Mouse (Mus musculus) erythroblast, adult 5-6 weeks (primary cell): ENCODE measurements at regions not wholly inside any gene's neighbourhood (a gene's known extent, or its start where the extent isn't known, plus 50 kb on each side); places are given as distances from the start of the nearest gene placed in this dataset.

Source experiments
- ATAC-seq: replicated peaks from 2 replicates; pipeline ENCODE4 v1.8.0; 2016; ENCODE audit warnings: moderate number of reproducible peaks, mild to moderate bottlenecking, moderate TSS enrichment, inconsistent platforms; ENCODE audit not compliant: poor library complexity, low FRiP score, severe bottlenecking

DNA sequence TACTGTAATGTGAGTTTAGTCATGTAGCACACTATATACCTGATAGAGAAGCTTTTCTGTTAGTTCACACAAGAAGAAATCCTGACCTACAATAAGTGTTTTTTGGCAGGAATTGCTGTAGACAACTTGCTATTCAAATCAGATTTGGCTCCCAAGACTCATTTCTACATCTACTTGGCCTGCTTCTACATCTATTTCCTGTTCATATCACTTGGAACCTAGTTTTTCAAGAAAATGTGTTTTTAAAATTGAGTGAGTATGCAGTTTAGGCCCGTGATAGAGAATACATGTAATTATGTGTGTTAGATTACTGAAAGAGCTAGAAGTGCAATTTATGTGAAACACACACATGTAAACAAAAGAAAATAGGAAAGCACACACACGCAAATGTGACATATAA is 176.4 kb upstream of the Paip1 start:
- no peak for ATAC-seq

DNA sequence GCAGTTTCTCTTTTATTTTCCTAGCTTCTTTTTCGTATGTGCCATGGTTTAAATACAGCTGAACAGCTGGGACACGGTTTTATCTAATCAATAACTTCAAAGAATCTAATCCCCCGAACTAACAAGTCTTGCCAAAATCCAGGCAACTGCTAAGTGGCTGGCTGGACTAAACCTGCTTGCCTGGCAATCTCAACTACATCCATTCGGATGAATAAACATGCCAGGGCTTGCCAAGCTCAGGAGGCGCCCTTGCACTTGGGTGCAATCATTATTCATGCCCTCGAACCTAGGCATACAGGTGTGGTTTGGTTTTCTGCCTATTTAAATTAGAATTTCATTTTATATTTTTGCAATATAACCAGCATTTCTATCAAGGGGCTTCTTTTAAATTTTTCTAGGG is 172.1 kb upstream of the Paip1 start:
- ATAC-seq: no peak

DNA sequence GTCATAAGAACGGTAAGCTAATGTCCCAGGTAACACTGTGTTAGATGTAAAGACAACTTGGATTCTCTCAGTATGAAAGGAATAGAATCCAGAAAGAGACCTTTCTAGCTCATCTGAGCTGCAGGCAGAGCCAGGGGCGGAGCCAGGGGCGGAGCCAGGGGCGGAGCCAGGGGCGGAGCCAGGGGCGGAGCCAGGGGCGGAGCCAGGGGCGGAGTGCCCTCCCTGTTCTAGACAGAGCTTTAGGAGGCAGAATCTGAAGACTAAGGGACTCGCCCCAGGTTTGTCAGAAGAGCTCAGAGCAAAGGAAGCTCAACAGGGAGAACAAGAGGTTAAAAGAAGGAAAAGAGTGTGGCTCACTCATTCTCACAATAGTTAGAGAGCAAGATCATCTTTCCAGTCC is 169.9 kb upstream of the Paip1 start:
- peak; percentile 77 for ATAC-seq

DNA sequence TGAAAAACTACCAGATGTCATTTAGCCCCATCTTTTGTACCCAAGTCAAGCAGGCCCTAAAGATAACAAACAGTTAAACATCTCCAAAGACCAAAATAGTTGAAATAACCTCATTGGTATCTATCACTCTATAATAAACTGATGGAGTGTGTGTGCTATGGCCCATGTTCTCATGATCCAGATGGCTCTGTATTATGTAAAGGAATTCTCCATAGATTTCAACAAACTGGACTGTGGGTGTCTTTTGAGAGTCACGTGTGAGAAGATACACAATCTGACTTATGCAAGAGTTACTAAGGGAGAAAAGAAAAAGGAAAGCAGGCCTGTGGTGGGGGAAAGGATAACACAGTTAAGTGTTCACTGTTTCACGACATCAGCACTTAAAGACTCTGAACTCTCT is 164.8 kb upstream of the Paip1 start:
- ATAC-seq: no peak

DNA sequence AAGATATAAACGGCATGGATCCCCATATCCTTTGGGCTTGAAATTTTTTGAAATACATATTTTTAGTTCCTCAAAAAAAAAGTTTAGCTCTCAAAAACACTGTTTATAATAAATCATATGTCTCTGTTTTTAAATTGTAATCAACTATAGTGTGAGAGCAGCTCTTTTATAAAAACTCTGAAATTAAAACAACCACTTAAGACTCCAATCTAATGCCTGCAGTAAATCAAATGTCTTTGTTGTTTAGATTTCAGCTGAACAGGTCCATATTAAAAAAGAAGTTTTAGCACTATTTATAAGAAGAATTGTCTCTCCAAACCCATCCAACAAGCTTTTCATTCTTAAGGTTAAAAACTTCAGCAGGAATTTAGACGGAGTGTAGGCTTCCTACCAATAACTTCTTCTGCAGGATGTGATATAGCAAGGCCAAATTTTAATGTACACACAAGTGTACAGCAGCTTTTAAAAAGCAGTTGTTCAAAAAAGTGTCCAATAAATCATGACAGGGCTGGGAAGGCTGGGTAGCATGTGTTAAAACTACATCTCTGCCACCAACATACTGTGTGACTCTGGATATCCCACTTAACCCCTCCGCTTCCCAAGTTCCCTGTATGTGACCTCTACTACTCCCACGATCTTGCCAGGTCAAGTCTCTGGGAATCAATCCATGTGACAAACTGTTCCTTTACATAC is 160.6 kb upstream of the Paip1 start:
- no peak for ATAC-seq

DNA sequence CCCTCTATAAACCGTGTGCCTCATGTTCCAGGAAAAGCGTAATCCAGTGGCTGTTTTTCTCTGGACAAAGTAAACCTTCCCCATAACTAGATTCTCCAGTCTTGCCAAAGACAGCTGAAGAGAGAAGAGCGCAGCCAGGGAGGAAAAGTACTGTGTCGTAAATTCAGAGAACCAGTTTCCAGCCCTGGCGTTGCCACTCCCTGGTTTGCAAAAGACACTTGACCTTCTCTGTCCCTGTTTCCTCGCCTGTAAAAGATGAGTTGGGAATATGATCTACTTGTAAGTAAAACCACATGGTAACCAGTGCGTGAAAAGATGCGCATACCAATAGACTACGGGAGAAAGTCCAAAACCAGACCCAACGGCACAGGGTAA is 160.1 kb upstream of the Paip1 start:
- ATAC-seq: no peak

DNA sequence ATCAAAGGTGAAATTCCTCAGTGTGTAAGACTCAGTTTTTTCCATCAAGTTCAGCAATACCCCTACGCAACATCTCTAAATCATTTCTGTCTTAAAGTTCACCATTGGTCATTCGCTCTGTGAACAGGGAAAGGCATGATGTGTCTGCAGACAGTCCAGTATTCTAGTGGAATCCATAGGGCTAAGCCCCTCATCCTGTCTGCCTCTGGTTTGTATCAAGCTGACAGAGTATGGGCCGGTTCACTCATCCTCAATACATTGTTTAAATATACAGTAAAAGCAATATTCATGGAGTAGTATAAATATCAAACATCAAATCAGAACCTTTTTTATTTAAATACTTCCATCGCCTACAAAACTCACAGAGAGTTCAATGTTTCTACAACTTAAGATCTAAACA is 152.9 kb upstream of the Paip1 start:
- no peak for ATAC-seq

DNA sequence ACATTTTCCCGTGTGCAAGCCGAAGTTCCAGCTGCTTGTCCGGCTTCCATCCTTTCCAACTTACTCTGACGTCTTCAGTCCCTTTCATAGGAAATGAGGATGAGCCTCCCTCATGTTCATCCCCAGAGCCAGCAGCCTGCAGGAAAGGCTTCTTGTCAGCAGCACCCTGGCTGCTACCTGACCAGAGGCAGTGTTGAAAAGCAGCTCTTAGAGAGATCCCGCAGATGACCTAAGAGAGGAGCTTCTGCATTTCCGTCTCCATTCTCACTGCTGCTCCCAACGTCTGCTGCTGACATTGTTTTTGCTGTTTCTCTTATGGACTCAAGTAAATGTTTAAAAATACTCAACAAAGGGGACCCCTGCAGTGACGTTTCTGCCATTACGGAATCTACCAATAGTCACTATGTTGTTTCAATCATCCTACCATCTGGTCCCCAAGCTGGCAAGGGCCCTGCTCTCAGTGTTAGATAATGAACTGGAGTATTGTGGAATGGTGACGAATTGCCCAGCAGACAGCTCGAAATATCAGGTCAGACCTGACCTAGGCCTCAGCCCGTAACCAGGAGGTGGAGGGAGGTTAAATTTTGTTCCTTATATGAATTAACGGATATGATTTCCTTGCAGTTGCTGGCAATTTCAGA is 151.0 kb upstream of the Paip1 start:
- ATAC-seq: no peak

DNA sequence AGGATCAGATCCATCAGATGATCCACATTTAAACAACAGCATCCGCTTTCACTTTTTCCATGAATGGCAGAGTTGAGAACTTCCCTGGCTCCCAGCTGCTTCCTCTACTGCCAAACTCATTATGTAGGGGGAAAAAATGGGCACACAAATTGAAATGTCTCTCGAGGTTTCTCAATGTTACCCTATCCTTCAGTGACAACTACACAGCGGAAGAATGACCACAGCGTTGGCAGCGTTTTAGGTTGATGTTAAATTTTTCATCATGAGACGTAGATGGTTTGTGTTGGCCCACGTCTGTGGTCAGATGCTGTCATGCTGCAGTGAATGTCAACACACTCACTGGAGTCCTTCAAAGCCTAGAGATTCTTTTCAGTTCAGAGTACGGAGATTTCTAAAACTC is 149.0 kb upstream of the Paip1 start:
- ATAC-seq: no peak

DNA sequence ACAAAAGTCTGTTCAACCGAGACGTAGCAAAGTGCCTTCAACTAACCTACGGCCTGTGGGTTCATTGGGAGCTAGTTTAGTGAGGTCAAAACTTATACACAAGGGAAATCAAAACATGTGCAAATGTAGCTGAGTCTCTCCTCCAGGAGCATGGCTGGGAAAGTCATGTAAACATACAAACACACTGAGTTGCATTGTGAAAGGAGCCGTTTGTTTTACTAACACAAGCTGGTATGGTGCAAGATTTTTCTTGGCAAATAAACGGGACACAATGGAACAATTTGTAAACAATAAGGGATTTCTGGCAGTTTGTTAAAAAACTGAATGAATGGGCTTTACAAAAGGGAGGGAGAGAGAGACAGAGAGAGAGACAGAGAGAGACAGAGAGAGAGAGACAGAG is 147.8 kb upstream of the Paip1 start:
- ATAC-seq: no peak

DNA sequence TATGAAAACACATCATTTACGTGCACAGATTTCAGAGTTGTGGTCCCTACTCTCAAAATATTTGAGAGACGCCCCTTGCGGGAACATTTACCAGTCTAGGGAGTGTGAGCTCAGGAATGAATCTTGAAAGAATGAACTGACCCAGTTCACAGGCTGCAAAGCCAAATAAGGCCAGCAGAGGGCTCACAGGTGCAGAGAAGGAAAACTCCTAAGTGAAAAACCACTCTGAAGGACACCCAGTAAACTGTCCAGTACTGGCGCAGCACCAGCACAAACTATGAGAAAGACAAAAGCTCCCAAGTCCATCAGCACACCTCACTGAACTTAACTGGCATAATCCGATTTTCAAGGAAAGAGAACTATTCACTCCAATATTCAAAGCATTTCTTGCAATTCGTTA is 145.0 kb upstream of the Paip1 start:
- peak; percentile 93 for ATAC-seq

DNA sequence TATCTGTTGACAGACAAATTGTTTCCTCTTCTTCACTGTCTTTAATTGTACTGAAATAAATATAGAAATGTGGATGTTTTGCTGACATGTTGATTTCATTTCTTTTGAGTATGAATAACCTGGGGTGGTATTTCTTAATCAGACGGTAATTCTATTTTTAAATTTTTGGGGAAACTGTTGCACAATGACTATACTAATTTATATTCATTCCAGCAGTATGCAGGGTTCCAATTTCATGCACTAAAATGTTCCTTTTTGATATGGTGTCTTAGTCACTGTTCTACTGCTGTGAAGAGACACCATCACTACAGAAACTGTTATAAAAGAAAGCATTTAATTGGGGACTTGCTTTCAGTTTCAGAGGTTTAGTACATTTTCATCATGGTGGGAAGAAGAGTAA is 119.2 kb upstream of the Paip1 start:
- no peak for ATAC-seq

DNA sequence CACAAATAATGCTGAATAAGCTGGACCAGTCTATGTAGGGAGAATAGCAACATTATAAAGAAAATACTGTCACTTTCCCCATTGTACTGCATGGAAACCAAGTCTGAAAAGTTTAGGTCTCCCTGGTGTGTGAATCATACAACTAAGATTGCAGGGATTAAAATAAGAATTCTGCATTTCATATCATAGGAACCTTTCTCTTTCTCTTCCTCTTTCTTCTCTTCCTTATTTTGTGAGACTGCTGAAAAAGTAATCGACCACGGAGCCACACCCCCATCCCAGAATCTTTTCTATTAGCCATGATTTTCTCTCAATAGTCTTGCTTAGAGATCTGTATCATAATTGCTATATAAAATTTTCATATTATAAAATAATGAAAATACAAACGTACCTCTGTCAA is 118.4 kb upstream of the Paip1 start:
- ATAC-seq: no peak

DNA sequence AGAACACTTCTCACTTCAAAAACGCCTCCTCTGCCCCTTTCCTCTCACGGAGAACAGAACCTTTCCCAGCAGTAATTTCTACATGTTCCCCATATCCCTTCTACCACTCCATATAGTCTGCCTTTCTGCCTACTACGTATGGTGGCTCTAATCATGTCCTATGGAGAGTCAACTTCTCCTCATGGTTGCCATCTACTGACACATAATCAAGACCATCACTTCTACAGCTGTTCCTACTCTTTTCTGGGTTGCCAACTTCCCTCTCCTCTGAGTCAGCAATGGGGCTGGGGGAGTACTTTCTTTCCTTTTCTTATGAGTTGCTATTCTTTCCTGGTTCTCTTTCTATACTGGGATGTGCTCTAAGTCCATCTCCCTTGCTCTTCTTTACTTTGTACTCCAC is 114.0 kb upstream of the Paip1 start:
- ATAC-seq: no peak

DNA sequence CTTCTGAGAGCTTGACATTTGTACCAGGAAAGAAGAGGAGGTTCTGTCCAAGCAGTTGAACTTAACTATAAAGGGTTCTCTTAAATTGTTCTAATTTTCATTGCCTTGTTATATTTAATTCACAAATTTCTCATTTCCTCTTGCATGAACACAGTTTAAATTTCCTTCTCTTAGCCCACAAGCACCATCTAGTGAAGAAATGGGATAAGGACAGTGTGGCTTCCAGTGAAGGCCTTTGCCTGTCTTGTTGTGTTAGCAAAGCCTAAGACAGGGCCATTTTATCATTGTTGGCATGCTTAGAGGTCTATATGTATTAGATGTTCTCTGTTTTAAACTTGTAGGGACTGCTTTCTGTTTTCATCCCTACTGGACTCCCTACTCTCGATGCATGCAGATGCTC is 110.0 kb upstream of the Paip1 start:
- ATAC-seq: no peak

DNA sequence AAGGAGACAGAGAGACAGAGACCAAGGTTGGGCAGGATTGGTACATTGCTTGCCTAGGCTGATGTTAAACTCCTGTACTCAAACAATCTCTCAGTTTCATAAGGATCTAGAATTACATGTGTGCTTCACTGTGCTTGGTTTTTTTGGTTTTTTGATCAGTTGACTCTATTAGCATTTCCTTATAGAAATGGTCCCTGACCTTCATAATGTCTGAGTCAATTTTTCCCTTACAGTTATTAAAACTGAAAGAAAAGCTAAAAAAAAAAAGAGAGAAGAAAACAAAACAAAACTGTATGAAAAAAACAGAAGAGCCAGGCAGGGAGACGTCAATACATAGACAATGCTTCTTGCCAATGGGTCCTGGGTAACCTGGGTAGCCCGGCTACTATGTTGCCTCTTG is 102.9 kb upstream of the Paip1 start:
- no peak for ATAC-seq

DNA sequence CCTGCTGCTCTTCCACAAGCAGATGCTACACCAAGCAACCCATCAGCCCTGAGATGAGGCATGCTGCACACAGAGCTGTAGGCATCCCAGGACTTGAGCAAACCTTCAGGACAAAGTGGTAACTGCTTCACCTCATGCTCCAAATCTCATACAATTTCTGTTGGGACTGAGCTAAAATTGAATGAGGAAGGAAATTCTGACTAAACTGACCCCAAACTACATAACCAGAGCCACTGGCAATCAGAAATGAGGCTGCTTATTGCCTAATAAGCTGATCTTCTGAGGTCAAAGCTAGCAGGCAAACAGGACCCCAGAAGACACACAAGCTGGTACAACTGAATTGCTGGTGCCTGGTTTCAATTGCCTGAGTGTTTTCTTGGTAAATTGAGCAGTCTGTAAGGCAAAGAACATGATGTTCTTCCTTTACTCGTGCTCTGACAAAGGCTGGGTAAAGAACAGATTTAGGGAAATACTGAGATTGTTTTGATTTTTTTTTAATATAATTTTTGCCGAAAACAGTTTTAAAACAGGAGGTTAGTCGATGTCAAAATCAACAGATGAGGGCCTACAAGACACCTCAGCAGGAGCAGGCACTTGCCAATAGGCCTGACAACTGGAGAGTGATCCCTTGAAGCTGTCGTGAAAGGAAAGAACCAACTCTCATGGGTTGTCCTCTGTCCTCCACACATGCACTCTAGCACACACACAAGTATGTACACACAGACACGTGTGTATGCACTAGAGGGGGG is 101.3 kb upstream of the Paip1 start:
- ATAC-seq: no peak

DNA sequence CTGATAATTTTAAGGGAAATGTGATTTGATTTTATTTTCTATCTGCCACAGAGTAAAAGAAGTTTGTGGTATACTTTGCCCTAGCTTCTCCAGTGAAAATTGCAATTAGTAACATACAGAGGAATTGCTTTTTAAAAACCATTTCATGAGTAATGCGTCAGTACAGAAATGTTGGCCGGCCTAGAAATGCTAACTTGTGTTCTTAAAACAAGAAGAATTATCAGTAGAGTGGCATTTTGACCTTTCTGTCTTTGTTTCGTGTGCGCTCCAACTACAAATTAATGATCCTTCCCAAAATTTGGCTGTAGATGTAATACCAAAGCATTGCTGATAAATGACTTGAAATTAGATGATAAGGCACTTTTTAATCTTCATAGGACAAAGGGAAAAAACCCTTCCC is 99.7 kb upstream of the Paip1 start:
- no peak for ATAC-seq

DNA sequence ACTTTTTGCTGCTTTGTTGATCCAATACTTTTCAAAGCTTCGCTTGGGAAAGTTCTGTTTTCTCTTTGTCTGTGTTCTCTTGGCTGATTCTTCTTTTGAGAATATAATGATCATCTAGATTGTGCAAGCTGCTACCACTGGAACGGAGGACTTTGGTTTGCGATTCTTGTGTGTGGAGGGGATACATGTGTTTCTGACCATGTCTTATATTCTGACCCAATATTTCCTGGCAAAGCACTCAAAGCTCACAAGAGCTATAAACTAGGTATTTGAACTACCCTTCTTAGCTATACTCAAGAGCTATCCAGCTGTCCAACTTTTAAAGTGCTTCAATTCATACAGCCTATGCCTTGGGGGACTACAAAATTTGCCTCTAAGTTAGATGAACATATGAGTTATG is 96.6 kb upstream of the Paip1 start:
- no peak for ATAC-seq

DNA sequence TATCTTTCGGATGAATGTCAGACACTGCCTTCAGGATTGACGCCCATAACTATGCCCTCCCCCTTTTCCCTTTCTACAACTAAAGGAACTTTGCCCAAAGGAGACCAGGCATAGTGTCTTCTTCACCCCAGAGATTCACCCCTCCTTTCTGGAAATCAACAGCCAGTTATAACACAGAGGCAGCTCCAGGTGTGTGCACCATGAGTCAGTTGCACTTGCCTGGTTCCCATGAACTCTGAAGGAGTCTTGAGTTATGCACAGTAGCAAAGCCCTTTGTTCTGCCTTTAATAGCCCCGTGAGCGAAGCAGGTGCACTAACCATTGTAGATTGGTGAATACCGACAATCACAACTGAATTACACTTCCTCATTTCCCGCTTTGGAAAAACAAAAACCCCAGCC is 94.5 kb upstream of the Paip1 start:
- no peak for ATAC-seq

DNA sequence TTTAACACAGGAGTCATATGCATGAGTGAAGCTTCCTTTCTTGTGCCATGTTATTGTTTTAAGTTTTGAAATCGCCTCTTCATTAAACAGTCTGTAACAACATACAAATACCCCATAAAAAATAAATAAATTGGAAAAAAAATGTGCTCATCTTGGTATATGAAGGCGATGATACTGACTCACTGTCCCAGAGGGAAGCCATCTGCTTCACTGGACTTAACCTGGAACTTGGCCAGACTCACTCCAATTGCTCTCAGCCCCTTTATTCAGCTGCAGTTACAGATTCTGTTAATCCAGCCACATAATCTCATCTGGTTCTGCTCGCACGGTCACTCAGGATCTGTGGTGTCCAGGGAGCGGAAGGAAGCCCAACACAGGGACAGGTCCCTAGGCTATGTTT is 90.5 kb upstream of the Paip1 start:
- ATAC-seq: no peak

DNA sequence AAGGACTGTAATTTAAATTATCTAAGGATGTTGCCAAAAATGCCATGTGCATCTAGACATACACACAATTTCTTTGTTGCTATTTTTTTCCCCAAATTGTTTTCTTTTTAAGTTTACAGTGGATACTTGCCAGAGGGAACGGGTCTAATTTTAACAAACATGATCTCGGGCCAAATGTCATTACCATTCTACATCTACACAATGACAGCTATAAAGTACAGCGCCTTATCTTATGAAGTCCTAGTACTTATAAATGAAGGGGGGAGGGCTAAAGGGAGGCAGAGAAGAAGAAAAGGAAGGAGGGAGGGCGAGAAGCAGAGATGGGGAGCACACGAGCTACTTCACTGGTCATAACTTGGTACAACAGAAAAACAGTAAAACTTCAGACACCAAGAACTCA is 89.4 kb upstream of the Paip1 start:
- no peak for ATAC-seq
